In genomic region chr5:122423083-122423482, GRCm38 (mm10) we compare ENCODE assay signal across 8 mouse cellular contexts. TPM values are rescaled to one million over a fixed set of nuclear protein-coding genes. Genes with fewer than 3 reads are reported as not detected.
A peak's percentile ranks its signal among the peaks of the same experiment; 100 is the strongest.
DNase-seq lines count a peak whose midpoint lies in the region; ATAC-seq lines count a peak whose summit lies in the region.

No protein-coding gene starts in this region.

- no peak for ATAC-seq in megakaryocyte, adult 5-6 weeks (ENCODE audit: poor library complexity, severe bottlenecking)
- ATAC-seq in embryonic facial prominence, embryonic 12.5 days (ENCODE audit: insufficient number of reproducible peaks, insufficient read depth, low FRiP score, low TSS enrichment): no peak
- no peak for ATAC-seq in intestine, embryonic 16.5 days
- no peak for ATAC-seq in neural tube, embryonic 14.5 days (ENCODE audit: low read depth)

- intact Hi-C loops in left cerebral cortex, postnatal 14 days (cut with DNase I): no loop called here

- no peaks in the 10 kb centered on the region for H3K27me3 ChIP-seq in megakaryocyte, embryonic 14.5 days (replicated peaks)
- no peaks in the 10 kb centered on the region for H3K27me3 ChIP-seq in embryonic facial prominence, embryonic 12.5 days
- no peaks in the 10 kb centered on the region for H3K27me3 ChIP-seq in intestine, embryonic 16.5 days (replicated peaks; ENCODE audit: control insufficient read depth, insufficient read depth, low read length)
- H3K27me3 ChIP-seq in neural tube, embryonic 14.5 days (ENCODE audit: control insufficient read depth, insufficient read depth, low read length): no peaks in the 10 kb centered on the region

- no peak overlapping the region for H3K27ac ChIP-seq in embryonic facial prominence, embryonic 12.5 days
- H3K27ac ChIP-seq in intestine, embryonic 16.5 days (ENCODE audit: low read length): no peak overlapping the region
- H3K27ac ChIP-seq in neural tube, embryonic 14.5 days (ENCODE audit: low read depth, low read length): no peak overlapping the region

- DNase-seq in B cell, adult 2 months: no peak
- DNase-seq in left cerebral cortex, postnatal 14 days (ENCODE audit: low spot score in 2 of 2): no peak
- no peak for DNase-seq in cerebellum, postnatal 14 days

- H3K4me3 ChIP-seq in megakaryocyte, embryonic 14.5 days (replicated peaks): peak overlapping the region; percentile 99
- peak overlapping the region; percentile 92 for H3K4me3 ChIP-seq in embryonic facial prominence, embryonic 12.5 days
- H3K4me3 ChIP-seq in intestine, embryonic 16.5 days (ENCODE audit: low read length): peak overlapping the region; percentile 97
- H3K4me3 ChIP-seq in neural tube, embryonic 14.5 days (ENCODE audit: low read depth, low read length): peak overlapping the region; percentile 92

- no peaks in the 10 kb centered on the region for H3K9me3 ChIP-seq in megakaryocyte, embryonic 14.5 days
- no peaks in the 10 kb centered on the region for H3K9me3 ChIP-seq in embryonic facial prominence, embryonic 12.5 days
- no peaks in the 10 kb centered on the region for H3K9me3 ChIP-seq in intestine, embryonic 16.5 days (ENCODE audit: control insufficient read depth, low read length)
- no peaks in the 10 kb centered on the region for H3K9me3 ChIP-seq in neural tube, embryonic 14.5 days (ENCODE audit: control insufficient read depth, low read length)

- H3K4me1 ChIP-seq in megakaryocyte, embryonic 14.5 days: peaks cover 31% of the 10 kb centered on the region
- peaks cover 16% of the 10 kb centered on the region for H3K4me1 ChIP-seq in embryonic facial prominence, embryonic 12.5 days
- H3K4me1 ChIP-seq in intestine, embryonic 16.5 days (ENCODE audit: control insufficient read depth, insufficient read depth, low read length): peaks cover 15% of the 10 kb centered on the region
- no peaks in the 10 kb centered on the region for H3K4me1 ChIP-seq in neural tube, embryonic 14.5 days (ENCODE audit: control insufficient read depth, insufficient read depth, low read length)

- 37% methylated on average over 15 of the region's 15 CpGs for WGBS in embryonic facial prominence, embryonic 12.5 days
- WGBS in intestine, embryonic 16.5 days: 22% methylated on average over 14 of the region's 15 CpGs
- 36% methylated on average over 15 of the region's 15 CpGs for WGBS in neural tube, embryonic 14.5 days

- peak overlapping the region; percentile 97 for H3K9ac ChIP-seq in embryonic facial prominence, embryonic 12.5 days
- H3K9ac ChIP-seq in intestine, embryonic 16.5 days (ENCODE audit: low read depth, low read length): peak overlapping the region; percentile 99
- H3K9ac ChIP-seq in neural tube, embryonic 14.5 days (replicated peaks; ENCODE audit: low read depth, low read length): peak overlapping the region; percentile 86

- peak overlapping the region; percentile 78 for H3K4me2 ChIP-seq in embryonic facial prominence, embryonic 12.5 days (replicated peaks)
- H3K4me2 ChIP-seq in intestine, embryonic 16.5 days (ENCODE audit: low read depth, low read length): peak overlapping the region; percentile 88
- peak overlapping the region; percentile 93 for H3K4me2 ChIP-seq in neural tube, embryonic 14.5 days (ENCODE audit: low read depth, low read length)

- peaks cover 20% of the 10 kb centered on the region for H3K36me3 ChIP-seq in megakaryocyte, embryonic 14.5 days (replicated peaks; ENCODE audit: low read length)
- peaks cover 6% of the 10 kb centered on the region for H3K36me3 ChIP-seq in embryonic facial prominence, embryonic 12.5 days
- 0 out of 2 replicates have a peak, but pooled peaks cover 1% of the 10 kb centered on the region for H3K36me3 ChIP-seq in intestine, embryonic 16.5 days (ENCODE audit: control insufficient read depth, insufficient read depth, low read length)
- peaks cover 2% of the 10 kb centered on the region; the same call in 1 of the 2 replicates for H3K36me3 ChIP-seq in neural tube, embryonic 14.5 days (ENCODE audit: control insufficient read depth, insufficient read depth, low read length)

RNA-seq across cellular contexts. Expression of gene Anapc7, which starts 1.6 kb away (rescaled TPM):
- polyA plus RNA-seq in megakaryocyte, embryonic 14.5 days (2012; ENCODE audit: insufficient read depth, low replicate concordance): 2.8 and 10.1 TPM in 2 replicates
- 16.0 and 16.4 TPM in 2 replicates for total RNA-seq in megakaryocyte, adult 5-6 weeks (2015)
- total RNA-seq in megakaryocyte, adult 5-6 weeks (2017): 18.3 and 28.9 TPM in 2 replicates
- 56.1 and 58.0 TPM in 2 replicates for polyA plus RNA-seq in embryonic facial prominence, embryonic 12.5 days (2016; fragmentation: Nextera tagmentation; extraction: Ambion mirVana)
- polyA plus RNA-seq in intestine, embryonic 16.5 days (2015; fragmentation: Nextera tagmentation; extraction: Ambion mirVana): 35.9 and 40.1 TPM in 2 replicates
- 30.1 and 33.4 TPM in 2 replicates for polyA plus RNA-seq in neural tube, embryonic 14.5 days (2014; fragmentation: Nextera tagmentation; extraction: Ambion mirVana)
- total RNA-seq in left cerebral cortex, postnatal 14 days (2021): 10 to 100 TPM; 29.5 to 31.2 TPM

RNA-seq across cellular contexts. Expression of gene Arpc3, which starts 31.4 kb away (rescaled TPM):
- polyA plus RNA-seq in megakaryocyte, embryonic 14.5 days (2012; ENCODE audit: insufficient read depth, low replicate concordance): 10.4 and 49.2 TPM in 2 replicates
- 319 and 422 TPM in 2 replicates for total RNA-seq in megakaryocyte, adult 5-6 weeks (2015)
- total RNA-seq in megakaryocyte, adult 5-6 weeks (2017): 1,374 and 1,550 TPM in 2 replicates
- polyA plus RNA-seq in embryonic facial prominence, embryonic 12.5 days (2016; fragmentation: Nextera tagmentation; extraction: Ambion mirVana): 75.8 and 88.9 TPM in 2 replicates
- polyA plus RNA-seq in intestine, embryonic 16.5 days (2015; fragmentation: Nextera tagmentation; extraction: Ambion mirVana): 161 and 164 TPM in 2 replicates
- 46.6 and 81.6 TPM in 2 replicates for polyA plus RNA-seq in neural tube, embryonic 14.5 days (2014; fragmentation: Nextera tagmentation; extraction: Ambion mirVana)
- total RNA-seq in left cerebral cortex, postnatal 14 days (2021): 100 to 1,000 TPM; 250 to 273 TPM

RNA-seq across cellular contexts. Expression of gene Fam216a, which starts 50.9 kb away (rescaled TPM):
- 13.1 and 33.6 TPM in 2 replicates for polyA plus RNA-seq in megakaryocyte, embryonic 14.5 days (2012; ENCODE audit: insufficient read depth, low replicate concordance)
- 7.2 and 7.6 TPM in 2 replicates for total RNA-seq in megakaryocyte, adult 5-6 weeks (2015)
- total RNA-seq in megakaryocyte, adult 5-6 weeks (2017): 9.4 and 10.5 TPM in 2 replicates
- polyA plus RNA-seq in embryonic facial prominence, embryonic 12.5 days (2016; fragmentation: Nextera tagmentation; extraction: Ambion mirVana): 90.5 and 99.6 TPM in 2 replicates
- polyA plus RNA-seq in intestine, embryonic 16.5 days (2015; fragmentation: Nextera tagmentation; extraction: Ambion mirVana): 31.8 and 34.0 TPM in 2 replicates
- 146 and 158 TPM in 2 replicates for polyA plus RNA-seq in neural tube, embryonic 14.5 days (2014; fragmentation: Nextera tagmentation; extraction: Ambion mirVana)
- total RNA-seq in left cerebral cortex, postnatal 14 days (2021): 10 to 100 TPM; 74.2 to 77.6 TPM

RNA-seq across cellular contexts. Expression of gene Gpn3, which starts 51.4 kb away (rescaled TPM):
- polyA plus RNA-seq in megakaryocyte, embryonic 14.5 days (2012; ENCODE audit: insufficient read depth, low replicate concordance): 6.5 and 26.4 TPM in 2 replicates
- total RNA-seq in megakaryocyte, adult 5-6 weeks (2015): 27.0 and 32.5 TPM in 2 replicates
- total RNA-seq in megakaryocyte, adult 5-6 weeks (2017): 18.5 and 19.7 TPM in 2 replicates
- 70.0 and 77.7 TPM in 2 replicates for polyA plus RNA-seq in embryonic facial prominence, embryonic 12.5 days (2016; fragmentation: Nextera tagmentation; extraction: Ambion mirVana)
- 55.0 and 59.2 TPM in 2 replicates for polyA plus RNA-seq in intestine, embryonic 16.5 days (2015; fragmentation: Nextera tagmentation; extraction: Ambion mirVana)
- polyA plus RNA-seq in neural tube, embryonic 14.5 days (2014; fragmentation: Nextera tagmentation; extraction: Ambion mirVana): 44.7 and 48.2 TPM in 2 replicates
- 10 to 100 TPM; 23.4 to 25.7 TPM for total RNA-seq in left cerebral cortex, postnatal 14 days (2021)
